Mouse (Mus musculus) embryonic stem cell, embryonic (primary cell): ENCODE measurements around the gene Pip5k1c.

Experiments
- CTCF ChIA-PET, 4 experiments: fragments of 300-600 bp in 2 of 4; fragments of 350-600 bp in 2 of 4; sonication (Branson Sonifier 250); formaldehyde crosslinking; loops; one replicate each; lab custom pipeline; 2022; ENCODE audit warnings: inconsistent platforms in 2 of 4; lab: Charles Lee
- POLR2A ChIA-PET, 4 experiments: fragments of 300-600 bp in 2 of 4; fragments of 350-600 bp in 2 of 4; sonication (Branson Sonifier 250); formaldehyde crosslinking; loops; one replicate each; lab custom pipeline; 2022; ENCODE audit warnings: antibody characterized with exemption in 4 of 4, inconsistent platforms in 1 of 4; lab: Charles Lee

The Pip5k1c gene

GRCm38 (mm10) chr10:81364666-81365065 lies 71.9 kb downstream of the Pip5k1c start:
- CTCF ChIA-PET: interaction anchor here in 3 of 4 experiments (0.7 to 1.6 kb wide), 5 partner anchors 14 to 178 kb away, joined by 3 to 5 read pairs (median 3); partner anchors contain the start of gene Pip5k1c (in 1 of the 3)
- POLR2A ChIA-PET: interaction anchor here in 3 of 4 experiments (0.6 to 8.1 kb wide), 23 partner anchors 9 to 416 kb away, joined by 3 to 87 read pairs (median 4); partner anchors contain the start of genes Fzr1 (in 2 of the 3), Pip5k1c (in 1 of the 3) and Tbxa2r (in 1 of the 3)

- ChIA-PET CTCF (interaction anchor here in 1 of 4 experiments (1.0 to 1.7 kb wide), 4 partner anchors 14 to 85 kb away, joined by 3 to 8 read pairs (median 3); partner anchors contain the start of gene Pip5k1c), POLR2A (interaction anchor here (0.9 to 8.1 kb wide), 30 partner anchors 8 to 180 kb away, joined by 3 to 87 read pairs (median 6); partner anchors contain the start of genes Dohh (in 3 of the 4), Gm48551 (in 3 of the 4), Fzr1 (in 2 of the 4) and Mfsd12 (in 2 of the 4))
These were observed 72.3 kb downstream of the Pip5k1c start for GRCm38 (mm10) chr10:81365073-81365472.

- ChIA-PET POLR2A (interaction anchor here (0.6 to 8.1 kb wide), 47 partner anchors 9 to 181 kb away, joined by 3 to 87 read pairs (median 4); partner anchors contain the start of genes Dohh (in 3 of the 4), Gm48551 (in 3 of the 4), Fzr1 (in 2 of the 4) and Mfsd12 (in 2 of the 4)), CTCF (interaction anchor here in 1 of 4 experiments (0.6 to 1.7 kb wide), 8 partner anchors 9 to 480 kb away, joined by 3 to 8 read pairs (median 3); partner anchors contain the start of genes Celf5, Gipc3, Hmg20b and Pip5k1c)
These were observed 73.1 kb downstream of the Pip5k1c start, which contains the start of gene 4930404N11Rik for GRCm38 (mm10) chr10:81365672-81366476. TSS of gene 4930404N11Rik (minus strand) at chr10:81365816.

GRCm38 (mm10) chr10:81366477-81367206 lies 73.9 kb downstream of the Pip5k1c start:
- POLR2A ChIA-PET: interaction anchor here (0.6 to 8.1 kb wide), 44 partner anchors 10 to 174 kb away, joined by 3 to 87 read pairs (median 4); partner anchors contain the start of genes Dohh (in 3 of the 4), Gm48551 (in 3 of the 4), Cactin (in 2 of the 4) and Fzr1 (in 2 of the 4)
- CTCF ChIA-PET: interaction anchor here in 1 of 4 experiments (0.6 to 1.7 kb wide), 6 partner anchors 10 to 74 kb away, joined by 3 to 8 read pairs (median 4); partner anchors contain the start of genes Gipc3, Hmg20b and Pip5k1c

- ChIA-PET POLR2A (interaction anchor here (0.8 to 8.1 kb wide), 24 partner anchors 9 to 174 kb away, joined by 3 to 87 read pairs (median 5); partner anchors contain the start of genes Fzr1 (in 2 of the 4), Pip5k1c (in 2 of the 4), Cactin (in 1 of the 4) and Dohh (in 1 of the 4)), CTCF (interaction anchor here in 1 of 4 experiments (0.7 to 1.7 kb wide), 3 partner anchors 10 to 62 kb away, joined by 3 to 6 read pairs (median 4); partner anchors contain the start of gene Hmg20b)
These were observed 74.4 kb downstream of the Pip5k1c start for GRCm38 (mm10) chr10:81367207-81367495.
